Mouse (Mus musculus): ENCODE data around the gene Tmem222.

Tmem222 gene

DNA sequence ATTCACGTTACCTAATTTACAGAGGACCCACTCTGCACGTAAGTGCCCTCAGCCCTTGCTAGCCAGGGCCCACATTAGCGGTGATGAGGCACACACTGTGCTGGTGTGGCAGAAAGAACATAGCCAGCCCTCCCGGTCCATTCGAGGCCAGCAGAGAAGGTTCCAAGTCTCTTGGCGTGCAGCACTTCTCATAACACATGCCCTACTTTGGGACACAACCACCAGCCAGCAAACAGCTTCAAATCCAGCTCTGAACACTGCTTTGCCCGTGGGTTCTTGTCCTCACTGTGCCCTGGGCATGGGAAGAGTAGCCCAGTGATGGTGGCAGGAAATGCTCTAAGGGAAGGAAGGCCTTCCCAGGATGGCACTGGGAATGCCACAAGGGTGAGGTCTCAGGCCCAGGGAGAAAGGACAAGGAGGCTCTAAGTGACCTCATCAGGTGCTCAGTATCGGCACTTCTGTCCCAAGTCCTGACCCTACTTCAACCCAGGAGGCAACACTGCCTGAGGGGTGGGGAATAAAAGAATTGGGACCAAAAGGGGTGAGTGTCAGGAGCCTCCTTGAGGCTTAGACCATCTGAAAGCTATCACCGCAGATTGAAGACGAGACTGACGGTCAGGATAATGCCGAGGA, 11.2 kb downstream of the Tmem222 start:
- POLR2A ChIA-PET = interaction anchor here in 2 of 4 experiments (1.0 to 3.5 kb wide), 10 partner anchors 9 to 86 kb away, joined by 3 to 29 read pairs (median 6); partner anchors contain the start of genes Map3k6 (in 1 of the 2) and Tmem222 (in 1 of the 2)
- CTCF ChIA-PET = interaction anchor here in 1 of 4 experiments (0.5 kb wide), 1 partner anchor 65 kb away, joined by 3 read pairs; no protein-coding TSS in a partner anchor

DNA sequence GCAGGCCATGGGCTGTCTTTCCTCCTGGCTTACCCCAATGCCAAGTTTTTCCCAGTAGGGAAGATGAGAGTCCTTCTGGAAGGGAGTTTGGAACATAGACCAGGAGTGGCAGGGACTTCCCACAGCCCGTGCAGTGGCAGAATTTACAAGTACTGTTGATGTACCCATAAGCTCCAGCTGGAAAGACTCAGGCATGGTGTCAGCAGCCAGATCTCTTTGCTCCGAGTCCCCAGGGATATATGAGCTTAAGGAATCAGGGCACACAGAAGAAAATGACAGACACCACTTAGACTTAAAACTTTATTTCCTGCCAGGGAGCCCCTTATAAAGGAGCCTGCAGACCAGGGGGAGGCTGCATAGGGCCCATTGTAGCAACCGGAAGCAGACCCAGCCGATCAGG, 11.8 kb downstream of the Tmem222 start:
- ChIA-PET POLR2A (interaction anchor here in 2 of 4 experiments (1.0 to 3.5 kb wide), 8 partner anchors 9 to 87 kb away, joined by 3 to 29 read pairs (median 6); partner anchors contain the start of gene Tmem222 (in 1 of the 2)), CTCF (no interaction called here)

DNA sequence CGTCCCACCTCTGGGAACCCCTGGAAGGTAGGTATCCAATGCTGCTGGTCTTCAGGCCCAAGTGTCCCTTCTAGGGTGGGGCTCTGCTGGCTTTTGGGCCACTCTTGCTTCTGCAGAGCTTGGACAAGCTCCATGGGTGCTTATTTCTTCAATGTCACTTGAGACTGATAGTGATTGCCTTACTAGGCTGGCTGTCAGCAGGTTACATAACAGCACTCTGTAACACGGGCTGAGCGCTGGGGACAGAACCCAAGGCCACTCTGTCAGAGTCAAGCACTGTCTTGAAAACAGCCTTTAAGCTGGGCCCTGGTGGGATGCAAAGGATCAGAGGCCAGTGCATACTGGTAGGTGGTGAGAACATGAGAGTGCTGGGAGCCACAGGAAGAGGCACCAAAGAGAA, 12.3 kb downstream of the Tmem222 start:
- CTCF ChIA-PET = no interaction called here
- POLR2A ChIA-PET = interaction anchor here (0.6 to 3.5 kb wide), 10 partner anchors 8 to 87 kb away, joined by 3 to 29 read pairs (median 4); partner anchors contain the start of gene Tmem222 (in 1 of the 4)

DNA sequence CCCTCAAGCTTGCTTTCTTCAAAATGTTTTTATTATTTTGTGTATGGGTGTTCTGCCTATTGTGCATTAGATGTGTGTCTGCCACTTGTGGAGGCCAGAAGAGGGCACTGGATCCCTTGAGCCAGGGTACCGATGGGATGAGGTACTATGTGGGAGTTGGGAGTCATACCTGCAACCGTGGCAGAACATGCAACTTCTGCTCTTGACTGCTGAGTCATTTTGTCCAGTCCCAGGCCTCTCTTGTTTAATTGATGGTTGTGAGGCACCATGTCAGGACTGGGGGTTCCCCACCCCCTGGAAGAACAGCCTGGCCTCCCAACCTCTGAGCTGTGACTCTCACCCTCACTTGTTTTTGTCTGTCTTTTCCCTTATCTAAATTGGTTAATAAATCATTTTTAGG, 13.0 kb downstream of the Tmem222 start:
- POLR2A ChIA-PET = interaction anchor here in 3 of 4 experiments (0.6 to 3.5 kb wide), 10 partner anchors 8 to 335 kb away, joined by 3 to 29 read pairs (median 4); partner anchors contain the start of gene Tmem222 (in 2 of the 3)

DNA sequence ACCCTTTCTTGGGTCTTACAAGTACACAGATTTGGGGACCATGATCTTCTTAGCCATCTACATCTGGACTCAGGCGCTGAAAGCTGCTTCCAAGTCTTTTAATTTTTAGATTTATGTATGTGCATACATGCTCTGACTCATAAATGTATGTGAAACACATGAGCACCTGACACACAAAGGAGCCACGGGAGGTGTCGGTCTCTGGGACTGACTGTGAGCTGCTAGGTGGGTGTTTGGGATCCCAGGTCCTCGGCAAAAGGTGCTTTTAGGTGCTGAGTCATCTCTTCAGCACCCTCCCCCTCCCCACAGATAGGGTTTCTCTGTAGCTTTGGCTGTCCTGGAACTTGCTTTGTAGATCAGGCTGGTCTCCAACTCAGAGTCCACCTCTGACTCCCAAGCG, 13.8 kb downstream of the Tmem222 start:
- ChIA-PET POLR2A (interaction anchor here (0.6 to 3.5 kb wide), 13 partner anchors 9 to 335 kb away, joined by 3 to 29 read pairs (median 4); partner anchors contain the start of genes Tmem222 (in 3 of the 4) and Wdtc1 (in 1 of the 4)), CTCF (interaction anchor here (1.1 to 1.9 kb wide), 4 partner anchors 34 to 44 kb away, joined by 3 to 7 read pairs (median 5); no protein-coding TSS in a partner anchor)

More for the DNA sequence above, 13.0 kb downstream of the Tmem222 start:
- CTCF ChIA-PET = interaction anchor here in 2 of 4 experiments (0.6 to 1.9 kb wide), 2 partner anchors 33 kb away, joined by 3 to 7 read pairs; no protein-coding TSS in a partner anchor

DNA sequence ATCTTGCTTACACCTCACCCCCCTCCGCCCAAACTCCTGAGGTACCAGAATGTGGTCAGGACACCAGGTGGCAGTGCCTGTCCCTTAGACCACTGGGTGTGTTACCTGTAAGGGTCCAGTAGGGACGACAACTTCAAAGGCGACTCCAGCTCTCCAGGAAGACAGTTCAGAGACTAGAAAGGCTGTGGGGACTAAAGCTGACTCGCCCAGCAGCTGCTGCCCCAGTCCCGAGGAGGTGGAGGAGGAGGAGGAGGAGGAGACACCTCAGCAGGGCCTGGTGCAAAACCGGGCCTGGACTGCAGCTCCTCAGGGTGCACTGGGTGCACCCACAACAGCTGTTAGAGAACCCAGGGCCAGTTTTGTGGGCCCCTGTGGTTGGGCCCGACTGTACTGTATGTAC, 14.7 kb downstream of the Tmem222 start, which contains the start of gene Sytl1:
Gene Sytl1 (minus strand): TSS at position 232 of the 400 bp plus-strand sequence.
- CTCF ChIA-PET = interaction anchor here (0.6 to 2.5 kb wide), 12 partner anchors 12 to 595 kb away, joined by 3 to 14 read pairs (median 4); no protein-coding TSS in a partner anchor
- POLR2A ChIA-PET = interaction anchor here in 3 of 4 experiments (0.7 to 3.5 kb wide), 15 partner anchors 9 to 317 kb away, joined by 3 to 15 read pairs (median 4); partner anchors contain the start of genes Tmem222 (in 2 of the 3), Map3k6 (in 1 of the 3) and Wdtc1 (in 1 of the 3)

DNA sequence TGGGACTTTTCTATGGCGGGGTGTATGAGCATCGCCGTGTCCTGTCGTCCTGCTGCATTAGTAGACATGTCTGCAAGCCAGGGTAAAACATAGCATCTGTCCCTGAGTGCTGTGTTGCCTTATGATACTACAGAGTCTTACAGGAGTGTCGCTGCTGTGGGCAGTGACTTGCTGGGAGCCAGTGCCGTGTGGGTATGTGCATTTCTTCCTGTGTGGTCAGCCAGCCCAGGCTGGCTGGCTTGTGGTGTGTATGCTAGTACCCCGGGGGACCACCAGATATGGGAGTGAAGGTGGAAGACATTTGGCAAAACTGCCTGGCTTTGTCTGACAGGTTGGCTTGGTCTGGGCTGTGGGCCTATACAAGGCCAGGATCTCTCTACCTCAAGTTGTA, 15.2 kb downstream of the Tmem222 start:
- CTCF ChIA-PET = interaction anchor here in 3 of 4 experiments (0.9 to 2.5 kb wide), 12 partner anchors 11 to 161 kb away, joined by 3 to 14 read pairs (median 4); no protein-coding TSS in a partner anchor
- POLR2A ChIA-PET = interaction anchor here in 2 of 4 experiments (0.6 to 2.2 kb wide), 11 partner anchors 15 to 317 kb away, joined by 3 to 10 read pairs (median 3); partner anchors contain the start of genes Map3k6 (in 1 of the 2) and Slc9a1 (in 1 of the 2)

DNA sequence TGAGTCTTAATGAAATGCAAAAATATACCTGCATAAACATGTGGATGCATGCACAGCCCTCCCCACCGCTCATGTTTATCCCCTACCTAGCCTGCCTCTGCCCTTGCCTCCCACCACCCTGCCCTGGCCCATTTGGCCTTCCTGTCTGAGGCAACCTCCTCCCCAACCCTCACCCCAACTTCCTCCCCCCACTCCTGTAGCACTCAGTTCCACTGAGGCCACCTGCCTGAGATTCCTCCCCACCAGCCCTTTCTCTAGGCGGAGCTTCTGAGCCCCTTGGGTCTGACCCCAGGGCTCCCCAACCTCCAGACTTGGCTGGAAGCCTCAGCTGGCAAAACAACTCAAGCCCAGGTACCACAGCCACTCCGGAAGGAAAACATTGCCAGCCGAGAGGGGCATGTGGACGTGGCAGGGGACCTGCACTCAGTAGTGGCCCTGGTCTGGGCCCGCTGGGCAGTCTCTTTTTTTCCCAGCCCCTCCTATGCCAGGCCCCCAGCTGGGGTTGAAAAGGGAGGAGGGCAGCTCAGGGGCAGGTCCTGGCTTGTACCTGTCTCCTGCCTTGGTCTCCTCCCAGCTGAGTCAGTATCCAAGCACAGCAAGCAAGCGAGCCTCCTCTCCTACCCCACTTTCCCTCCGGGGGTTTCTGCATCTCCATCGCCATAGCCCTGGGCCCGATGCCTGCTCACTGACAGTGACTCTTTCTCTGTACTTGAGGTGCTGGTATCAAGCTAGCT, 15.8 kb downstream of the Tmem222 start:
- POLR2A ChIA-PET = interaction anchor here in 2 of 4 experiments (0.6 to 2.3 kb wide), 12 partner anchors 13 to 306 kb away, joined by 3 to 10 read pairs (median 4); partner anchors contain the start of genes Slc9a1 (in 1 of the 2), Tmem222 (in 1 of the 2) and Wdtc1 (in 1 of the 2)
- CTCF ChIA-PET = interaction anchor here in 3 of 4 experiments (0.6 to 2.5 kb wide), 8 partner anchors 11 to 161 kb away, joined by 3 to 14 read pairs (median 4); partner anchors contain the start of gene Tmem222 (in 1 of the 3)

DNA sequence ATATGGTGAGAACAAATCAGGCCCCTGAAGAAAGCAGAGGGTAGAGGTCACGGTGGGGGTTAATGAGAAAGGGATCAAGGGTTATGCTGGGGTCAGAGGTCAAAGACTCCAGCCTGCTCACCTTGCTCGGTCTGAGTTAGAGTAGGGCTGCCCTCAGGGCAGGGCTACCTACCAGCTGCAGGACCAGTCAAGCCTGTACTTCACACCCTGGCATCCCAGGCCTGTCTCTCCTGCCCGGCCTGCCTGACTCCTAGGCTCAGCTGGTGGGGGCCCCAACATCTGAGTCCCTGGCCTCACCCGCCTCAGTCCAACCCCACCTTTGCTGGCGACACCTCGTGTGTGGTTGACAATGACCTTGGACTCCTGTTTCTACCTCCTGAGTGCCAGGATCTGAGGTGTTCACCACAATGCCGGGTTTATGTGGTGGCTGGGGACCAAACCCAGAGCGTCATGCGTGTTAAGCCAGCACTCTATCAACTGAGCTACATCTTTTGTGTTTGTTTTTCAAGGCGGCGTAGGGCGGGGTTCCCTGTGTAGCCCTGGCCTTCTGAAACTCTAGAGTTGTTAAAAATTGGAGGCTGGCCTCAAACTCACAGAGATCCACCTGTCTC, 19.7 kb downstream of the Tmem222 start:
- POLR2A ChIA-PET = interaction anchor here in 3 of 4 experiments (0.6 to 3.3 kb wide), 17 partner anchors 9 to 583 kb away, joined by 3 to 20 read pairs (median 6); partner anchors contain the start of genes Tmem222 (in 2 of the 3) and Wdtc1 (in 2 of the 3)

DNA sequence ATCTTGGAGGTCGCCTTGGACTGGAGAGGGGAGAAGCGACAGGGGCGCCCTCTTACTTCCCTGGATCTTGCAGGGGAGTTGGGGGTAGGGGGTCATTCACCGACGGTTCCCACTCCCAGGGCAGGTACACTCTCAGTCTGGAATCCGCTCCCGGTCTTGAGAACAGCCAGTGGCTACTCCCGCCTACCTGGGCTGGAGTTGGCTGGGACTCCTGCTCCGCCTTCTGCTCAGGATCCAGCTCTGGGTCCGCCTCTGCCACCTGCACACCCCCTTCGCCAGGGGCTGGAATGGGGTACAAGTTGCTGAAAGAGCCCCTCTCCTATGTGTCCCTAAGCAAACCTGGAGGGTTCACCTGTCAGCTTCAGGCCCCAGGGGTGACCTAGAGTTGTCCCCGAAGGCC, 20.4 kb downstream of the Tmem222 start:
- ChIA-PET CTCF (interaction anchor here in 3 of 4 experiments (0.6 to 2.4 kb wide), 12 partner anchors 10 to 248 kb away, joined by 3 to 13 read pairs (median 5); no protein-coding TSS in a partner anchor), POLR2A (interaction anchor here (0.6 to 3.3 kb wide), 21 partner anchors 9 to 584 kb away, joined by 3 to 20 read pairs (median 4); partner anchors contain the start of genes Tmem222 (in 2 of the 4) and Wdtc1 (in 2 of the 4))

More for the DNA sequence above, 19.7 kb downstream of the Tmem222 start:
- CTCF ChIA-PET = interaction anchor here in 3 of 4 experiments (0.6 to 2.4 kb wide), 7 partner anchors 11 to 184 kb away, joined by 3 to 13 read pairs (median 5); no protein-coding TSS in a partner anchor

DNA sequence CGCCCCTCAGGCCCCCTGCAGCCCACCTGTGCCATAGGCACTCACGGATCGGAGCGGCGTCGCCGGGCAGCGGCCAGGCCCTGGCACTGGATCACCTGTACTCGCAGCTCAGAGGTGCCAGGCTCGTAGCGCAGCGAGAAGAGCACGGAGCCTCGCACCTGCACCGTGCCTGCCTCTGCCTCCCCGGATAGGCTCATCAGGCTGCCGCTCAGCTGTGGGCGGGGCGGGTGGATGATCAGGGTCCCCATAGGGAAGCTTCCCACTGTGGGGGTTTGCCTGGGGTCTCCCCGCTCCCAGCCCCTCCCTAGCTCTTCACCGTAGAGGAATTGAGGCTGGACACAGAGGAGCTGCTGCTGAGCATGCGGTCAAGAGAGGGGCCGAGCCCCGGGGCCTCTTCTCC, 20.8 kb downstream of the Tmem222 start:
- POLR2A ChIA-PET = interaction anchor here in 3 of 4 experiments (0.6 to 3.3 kb wide), 21 partner anchors 9 to 1171 kb away, joined by 3 to 20 read pairs (median 4); partner anchors contain the start of genes Tmem222 (in 2 of the 3) and Wdtc1 (in 2 of the 3)
- CTCF ChIA-PET = interaction anchor here (0.5 to 2.4 kb wide), 15 partner anchors 10 to 248 kb away, joined by 3 to 13 read pairs (median 3); no protein-coding TSS in a partner anchor

DNA sequence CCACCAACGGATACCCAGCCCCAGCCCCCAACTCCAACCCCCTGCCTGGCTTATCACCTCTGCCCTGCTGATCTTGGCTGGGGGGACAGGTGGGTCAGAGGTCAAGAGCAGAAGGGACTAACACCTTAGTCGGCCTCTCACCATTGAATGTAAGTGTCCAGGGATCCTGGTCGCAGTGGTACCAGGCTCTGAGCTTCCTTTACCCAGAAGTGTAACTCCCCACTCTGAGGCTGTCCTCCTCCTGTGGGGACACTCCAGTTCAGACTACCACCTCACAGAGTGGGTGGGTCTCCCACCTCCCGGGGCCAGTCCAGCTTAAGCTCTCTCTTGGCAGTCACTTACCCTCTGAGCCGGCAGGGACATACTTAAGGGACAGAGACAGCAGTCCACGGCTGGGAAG, 22.2 kb downstream of the Tmem222 start:
- ChIA-PET CTCF (interaction anchor here in 1 of 4 experiments (1.3 kb wide), 1 partner anchor 14 kb away, joined by 4 read pairs; no protein-coding TSS in a partner anchor), POLR2A (interaction anchor here in 2 of 4 experiments (0.6 to 3.3 kb wide), 9 partner anchors 8 to 333 kb away, joined by 3 to 20 read pairs (median 3); partner anchors contain the start of gene Fam76a (in 1 of the 2))

DNA sequence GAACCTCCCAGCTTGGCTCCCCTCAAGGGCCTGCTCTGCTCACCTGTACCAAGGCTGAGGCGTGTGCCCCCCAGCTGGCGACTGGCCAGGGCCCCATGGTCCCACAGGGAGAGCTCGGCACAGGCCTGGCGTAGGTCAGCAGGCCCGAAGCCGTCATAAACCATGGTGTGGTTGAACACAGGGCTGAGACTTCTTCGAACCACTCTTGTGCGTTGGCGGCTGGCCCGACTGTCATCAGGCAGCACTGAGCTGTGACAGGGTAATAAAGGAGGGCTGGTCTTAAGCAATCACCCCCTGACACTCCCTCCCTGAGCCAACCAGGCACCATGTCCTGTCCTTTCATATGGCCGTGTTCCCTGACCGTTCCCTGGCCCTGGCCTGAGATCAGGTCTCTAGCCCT, 24.2 kb downstream of the Tmem222 start:
- ChIA-PET CTCF (interaction anchor here in 1 of 4 experiments (0.6 to 1.3 kb wide), 3 partner anchors 29 to 141 kb away, joined by 3 to 5 read pairs (median 5); no protein-coding TSS in a partner anchor), POLR2A (interaction anchor here in 1 of 4 experiments (0.6 to 2.6 kb wide), 10 partner anchors 10 to 561 kb away, joined by 3 to 13 read pairs (median 4); partner anchors contain the start of genes Sytl1 and Wdtc1)

DNA sequence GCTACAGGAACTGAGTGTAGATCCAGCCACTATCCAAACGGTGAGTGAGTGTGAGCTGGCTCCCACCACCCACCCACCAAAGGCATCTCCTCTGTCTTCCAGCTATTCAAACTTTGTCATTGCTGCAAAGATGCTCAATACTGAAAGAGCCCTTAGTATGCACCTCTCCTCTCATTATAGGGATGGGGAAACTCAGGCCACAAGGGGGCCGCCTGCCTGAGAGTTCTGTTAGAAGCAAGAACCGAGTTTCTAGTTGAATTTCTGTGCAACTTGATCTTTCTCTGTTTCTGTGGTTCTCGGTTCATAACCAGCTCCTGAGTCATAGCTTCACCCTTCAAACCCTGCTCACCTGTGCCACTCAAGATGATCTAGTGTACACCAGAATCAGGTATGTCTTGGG, 25.5 kb downstream of the Tmem222 start:
- ChIA-PET CTCF (interaction anchor here in 3 of 4 experiments (0.5 to 5.5 kb wide), 11 partner anchors 10 to 135 kb away, joined by 3 to 21 read pairs (median 8); partner anchors contain the start of gene Sytl1 (in 1 of the 3)), POLR2A (interaction anchor here in 1 of 4 experiments (1.2 to 3.7 kb wide), 7 partner anchors 8 to 31 kb away, joined by 4 to 15 read pairs (median 9); partner anchors contain the start of genes Map3k6 and Sytl1)

DNA sequence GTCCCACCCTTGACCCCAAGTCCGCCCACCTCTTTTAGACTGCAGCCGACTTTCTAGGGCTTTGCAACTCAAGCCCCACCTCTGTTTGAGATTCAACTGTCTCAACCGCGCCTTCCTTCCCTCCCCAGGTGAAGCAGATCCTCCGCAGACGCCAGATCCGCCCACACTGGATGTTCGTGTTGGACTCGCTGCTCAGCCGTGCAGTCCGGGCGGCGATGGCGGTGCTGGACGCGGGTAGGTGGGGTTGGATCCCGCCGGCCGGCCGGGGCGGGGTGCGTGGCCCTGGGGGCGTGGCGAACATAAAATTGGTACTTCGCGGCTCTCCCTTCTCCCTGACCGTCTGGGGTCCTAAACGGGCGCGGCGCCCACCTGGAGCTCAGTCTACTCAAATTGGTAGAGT, 26.4 kb downstream of the Tmem222 start:
- CTCF ChIA-PET = interaction anchor here (0.5 to 5.5 kb wide), 39 partner anchors 8 to 401 kb away, joined by 3 to 21 read pairs (median 4); partner anchors contain the start of genes Sytl1 (in 2 of the 4), Map3k6 (in 1 of the 4), Tent5b (in 1 of the 4) and Tmem222 (in 1 of the 4)
- POLR2A ChIA-PET = interaction anchor here (0.5 to 3.7 kb wide), 14 partner anchors 9 to 102 kb away, joined by 3 to 16 read pairs (median 5); partner anchors contain the start of genes Map3k6 (in 2 of the 4), Sytl1 (in 1 of the 4) and Wdtc1 (in 1 of the 4)

DNA sequence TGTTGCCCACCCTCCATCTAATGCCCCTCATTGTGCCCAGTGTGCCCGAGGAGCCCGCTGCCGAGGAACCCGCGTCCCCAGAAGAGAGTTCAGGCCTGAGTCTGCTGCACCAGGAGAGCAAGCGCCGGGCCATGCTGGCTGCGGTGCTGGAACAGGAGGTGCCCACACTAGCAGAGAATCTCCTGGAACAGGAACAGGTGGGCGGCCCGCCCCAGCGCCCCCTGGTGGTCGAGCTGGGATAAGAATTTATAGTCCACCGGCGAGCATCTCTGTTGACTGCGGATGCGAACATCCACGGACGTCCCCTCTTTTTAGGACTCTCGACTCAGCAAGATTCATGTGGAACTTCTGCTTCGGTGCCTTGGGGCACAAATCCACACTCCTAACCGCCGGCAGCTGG, 27.0 kb downstream of the Tmem222 start:
- ChIA-PET CTCF (interaction anchor here (0.6 to 5.5 kb wide), 39 partner anchors 9 to 401 kb away, joined by 3 to 21 read pairs (median 4); partner anchors contain the start of genes Sytl1 (in 2 of the 4), Map3k6 (in 1 of the 4), Tent5b (in 1 of the 4) and Tmem222 (in 1 of the 4)), POLR2A (interaction anchor here (0.5 to 3.7 kb wide), 16 partner anchors 9 to 229 kb away, joined by 3 to 16 read pairs (median 4); partner anchors contain the start of genes Map3k6 (in 2 of the 4), Sytl1 (in 1 of the 4), Tent5b (in 1 of the 4) and Wdtc1 (in 1 of the 4))
